Mouse (Mus musculus) stomach, embryonic 14.5 days (tissue): ENCODE data around the gene Sbk1. TPM values are rescaled to one million over a fixed set of nuclear protein-coding genes. Genes with fewer than 3 reads are reported as not detected.
A peak's percentile ranks its signal among the peaks of the same experiment; 100 is the strongest.

Experiments used
- ATAC-seq: fragments of 200-750 bp; cut with Nextera tagmentation; 2 replicates; pipeline ENCODE4 v1.8.0; 2017; ENCODE audit warnings: low read depth, moderate TSS enrichment; ENCODE audit not compliant: insufficient number of reproducible peaks, insufficient read depth, low FRiP score
- H3K27ac ChIP-seq: fragments of 300-500 bp; sonication (generic); 2 replicates; pipeline ENCODE4 v1.5.1; 2014; ENCODE audit warnings: mild to moderate bottlenecking, low read length, moderate library complexity, mixed read lengths
- H3K27me3 ChIP-seq: fragments of 300-500 bp; sonication (generic); 2 replicates; pipeline ENCODE4 v1.6.1; 2014; ENCODE audit warnings: low read length, control low read depth, mixed read lengths; ENCODE audit not compliant: control insufficient read depth, insufficient read depth
- H3K36me3 ChIP-seq: fragments of 300-500 bp; sonication (generic); 2 replicates; pipeline ENCODE4 v1.6.1; 2014; ENCODE audit warnings: mild to moderate bottlenecking, control low read depth, low read length, moderate library complexity, mixed read lengths; ENCODE audit not compliant: control insufficient read depth, insufficient read depth
- H3K4me1 ChIP-seq: fragments of 300-500 bp; sonication (generic); 2 replicates; pipeline ENCODE4 v1.6.1; 2014; ENCODE audit warnings: low read length, control low read depth, mixed read lengths; ENCODE audit not compliant: control insufficient read depth, insufficient read depth
- H3K4me2 ChIP-seq: fragments of 300-500 bp; sonication (generic); replicated peaks from 2 replicates; pipeline ENCODE4 v1.6.1; 2014; ENCODE audit warnings: low read depth, low read length, control low read depth
- H3K4me3 ChIP-seq: fragments of 300-500 bp; sonication (generic); 2 replicates; pipeline ENCODE4 v1.5.1; 2014; ENCODE audit warnings: low read depth, low read length, control low read depth
- H3K9ac ChIP-seq: fragments of 300-500 bp; sonication (generic); replicated peaks from 2 replicates; pipeline ENCODE4 v1.6.1; 2014; ENCODE audit warnings: low read depth, mild to moderate bottlenecking, control low read depth, low read length, moderate library complexity, mixed read lengths
- H3K9me3 ChIP-seq: fragments of 300-500 bp; sonication (generic); 2 replicates; pipeline ENCODE4 v1.6.1; 2016; ENCODE audit warnings: low read depth, low read length, control low read depth; ENCODE audit not compliant: control insufficient read depth
- WGBS: fragments of 180-500 bp; shearing (Covaris S2); extraction: QIAGEN DNeasy Blood & Tissue Kit; methylation state at CpG from one replicate; pipeline ENCODE4 v1.1.7; 2014; 5-methylcytosine and 5-hydroxymethylcytosine counted together
- polyA plus RNA-seq: library from polyadenylated mRNA; unstranded; fragments of >200 nt; fragmentation: Nextera tagmentation; extraction: Ambion mirVana; gene quantifications from 2 replicates; pipeline ENCODE4 v1.2.1, GENCODE M21; 2014

The Sbk1 gene
- polyA plus RNA-seq, 1 experiment from 2014 or later: 32.8 TPM

DNA sequence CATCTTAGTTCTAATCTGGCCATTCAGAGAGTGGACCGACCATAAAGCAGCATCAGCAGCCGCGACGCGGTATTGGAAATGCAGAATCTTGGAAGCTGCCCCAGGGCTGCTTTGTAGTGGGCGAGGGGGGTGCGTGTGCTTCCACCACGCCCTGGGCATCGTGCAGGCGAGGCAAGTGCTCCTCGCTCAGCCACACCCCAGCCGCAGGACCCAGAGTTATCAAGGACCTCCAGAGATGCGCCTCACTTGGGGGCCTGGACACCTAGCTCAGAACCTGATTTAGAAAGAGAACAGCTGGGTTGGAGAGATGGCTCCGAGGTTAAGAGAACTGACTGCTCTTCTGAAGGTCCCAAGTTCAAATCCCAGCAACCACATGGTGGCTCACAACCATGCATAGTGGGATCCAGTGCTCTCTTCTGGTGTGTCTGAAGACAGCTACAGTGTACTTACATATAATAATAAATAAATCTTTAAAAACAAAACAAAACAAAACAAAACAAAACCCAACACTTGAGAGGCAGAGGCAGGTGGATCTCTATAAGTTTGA lies 31.5 kb upstream of the Sbk1 start:
- WGBS: 81% methylated on average over 14 of the region's 14 CpGs
- Histone ChIP-seq H3K9me3 (no peaks in the 10 kb centered on the region), H3K9ac (no peak overlapping the region), H3K27ac (no peak overlapping the region), H3K4me3 (no peak overlapping the region), H3K27me3 (no peaks in the 10 kb centered on the region), H3K4me1 (no peaks in the 10 kb centered on the region), H3K4me2 (no peak overlapping the region), H3K36me3 (no peaks in the 10 kb centered on the region)
- ATAC-seq: no peak

DNA sequence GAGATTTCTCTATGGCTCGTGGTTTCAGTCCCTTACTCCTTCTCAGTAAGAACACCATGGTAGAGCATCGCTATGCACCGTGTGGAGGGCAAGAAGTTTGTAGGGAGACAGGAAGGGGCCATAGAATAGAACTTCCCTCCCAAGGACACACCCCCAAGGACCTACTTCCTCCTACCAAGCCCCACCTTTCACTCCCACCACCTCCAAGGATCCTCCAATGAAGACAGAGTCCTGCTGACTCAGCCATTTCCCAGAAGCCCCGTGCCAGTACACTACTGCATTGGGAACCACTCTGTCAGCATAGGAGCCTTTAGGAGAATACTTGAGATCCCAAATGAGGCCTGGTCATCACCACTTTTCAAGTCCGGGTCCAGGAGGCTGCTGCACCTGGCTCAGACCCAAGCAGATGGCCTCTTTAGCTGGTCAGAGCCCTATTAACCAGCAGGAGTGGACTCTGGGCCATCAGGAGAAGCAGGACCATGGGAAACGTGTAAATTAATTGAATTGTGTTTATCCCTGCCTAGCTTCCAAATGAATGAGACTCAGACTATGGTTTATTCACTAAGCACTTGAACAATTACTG lies 28.2 kb upstream of the Sbk1 start:
- 0 out of 2 replicates have a peak, but pooled peaks cover 6% of the 10 kb centered on the region for H3K4me1 ChIP-seq
- H3K36me3 ChIP-seq: no peaks in the 10 kb centered on the region
- no peak overlapping the region for H3K27ac ChIP-seq
- H3K9ac ChIP-seq: no peak overlapping the region
- H3K4me3 ChIP-seq: no peak overlapping the region
- 77% methylated on average over 6 of the region's 6 CpGs for WGBS
- no peak overlapping the region for H3K4me2 ChIP-seq
- H3K27me3 ChIP-seq: no peaks in the 10 kb centered on the region
- ATAC-seq: no peak
- H3K9me3 ChIP-seq: no peaks in the 10 kb centered on the region

- no peak overlapping the region for H3K4me3 ChIP-seq
- no peaks in the 10 kb centered on the region for H3K9me3 ChIP-seq
- H3K36me3 ChIP-seq: no peaks in the 10 kb centered on the region
- H3K4me1 ChIP-seq: 0 out of 2 replicates have a peak, but pooled peaks cover 6% of the 10 kb centered on the region
- peak; percentile 71 for ATAC-seq
- WGBS: 4% methylated on average over 6 of the region's 6 CpGs
- no peak overlapping the region for H3K9ac ChIP-seq
- H3K27ac ChIP-seq: no peak overlapping the region
- H3K27me3 ChIP-seq: no peaks in the 10 kb centered on the region
- H3K4me2 ChIP-seq: peak overlapping the region; percentile 26
Observed at GRCm38 (mm10) chr7:126248088-126248487, 24.3 kb upstream of the Sbk1 start.

GRCm38 (mm10) chr7:126248641-126249141 lies 23.7 kb upstream of the Sbk1 start:
- ATAC-seq: no peak
- no peaks in the 10 kb centered on the region for H3K27me3 ChIP-seq
- 0 out of 2 replicates have a peak, but pooled peaks cover 6% of the 10 kb centered on the region for H3K4me1 ChIP-seq
- H3K36me3 ChIP-seq: no peaks in the 10 kb centered on the region
- H3K27ac ChIP-seq: no peak overlapping the region
- H3K4me3 ChIP-seq: no peak overlapping the region
- H3K9me3 ChIP-seq: no peaks in the 10 kb centered on the region
- no peak overlapping the region for H3K4me2 ChIP-seq
- no peak overlapping the region for H3K9ac ChIP-seq
- 39% methylated on average over 17 of the region's 17 CpGs for WGBS

- H3K4me2 ChIP-seq: no peak overlapping the region
- H3K4me3 ChIP-seq: no peak overlapping the region
- no peaks in the 10 kb centered on the region for H3K9me3 ChIP-seq
- 68% methylated on average over 5 of the region's 5 CpGs for WGBS
- no peak for ATAC-seq
- no peaks in the 10 kb centered on the region for H3K36me3 ChIP-seq
- no peak overlapping the region for H3K9ac ChIP-seq
- no peak overlapping the region for H3K27ac ChIP-seq
- no peaks in the 10 kb centered on the region for H3K27me3 ChIP-seq
- 0 out of 2 replicates have a peak, but pooled peaks cover 6% of the 10 kb centered on the region for H3K4me1 ChIP-seq
Observed at GRCm38 (mm10) chr7:126249146-126249545, 23.3 kb upstream of the Sbk1 start.

DNA sequence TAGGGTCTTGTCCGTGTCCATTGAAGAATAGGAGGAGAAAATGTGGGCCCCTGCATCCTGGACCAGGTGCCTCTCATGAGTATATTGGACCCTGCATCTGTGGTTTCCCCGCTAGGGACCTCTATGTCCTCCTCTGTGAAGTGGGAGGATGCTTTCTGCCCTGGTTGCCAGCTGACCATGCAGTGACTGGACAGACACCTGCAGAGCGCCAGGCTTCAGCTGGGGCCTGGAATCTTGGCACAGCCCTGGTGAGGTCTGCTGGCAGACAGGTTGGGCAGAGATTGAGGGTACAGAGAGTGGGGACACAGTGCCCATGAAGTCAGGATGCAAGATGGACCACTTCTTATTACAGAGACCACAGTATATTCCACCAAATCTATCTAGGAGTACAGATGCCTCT lies 22.4 kb upstream of the Sbk1 start:
- Histone ChIP-seq H3K9me3 (no peaks in the 10 kb centered on the region), H3K4me3 (no peak overlapping the region), H3K27ac (no peak overlapping the region), H3K9ac (no peak overlapping the region), H3K36me3 (no peaks in the 10 kb centered on the region), H3K4me1 (0 out of 2 replicates have a peak, but pooled peaks cover 6% of the 10 kb centered on the region), H3K4me2 (no peak overlapping the region), H3K27me3 (no peaks in the 10 kb centered on the region)
- ATAC-seq: no peak
- WGBS: 90% methylated on average over 3 of the region's 3 CpGs

- no peak overlapping the region for H3K4me2 ChIP-seq
- no peak for ATAC-seq
- no peaks in the 10 kb centered on the region for H3K36me3 ChIP-seq
- no peak overlapping the region for H3K4me3 ChIP-seq
- 80% methylated on average over 7 of the region's 7 CpGs for WGBS
- no peaks in the 10 kb centered on the region for H3K27me3 ChIP-seq
- H3K4me1 ChIP-seq: 0 out of 2 replicates have a peak, but pooled peaks cover 6% of the 10 kb centered on the region
- H3K9ac ChIP-seq: no peak overlapping the region
- no peak overlapping the region for H3K27ac ChIP-seq
- H3K9me3 ChIP-seq: no peaks in the 10 kb centered on the region
Observed at GRCm38 (mm10) chr7:126250481-126250880, 21.9 kb upstream of the Sbk1 start.

DNA sequence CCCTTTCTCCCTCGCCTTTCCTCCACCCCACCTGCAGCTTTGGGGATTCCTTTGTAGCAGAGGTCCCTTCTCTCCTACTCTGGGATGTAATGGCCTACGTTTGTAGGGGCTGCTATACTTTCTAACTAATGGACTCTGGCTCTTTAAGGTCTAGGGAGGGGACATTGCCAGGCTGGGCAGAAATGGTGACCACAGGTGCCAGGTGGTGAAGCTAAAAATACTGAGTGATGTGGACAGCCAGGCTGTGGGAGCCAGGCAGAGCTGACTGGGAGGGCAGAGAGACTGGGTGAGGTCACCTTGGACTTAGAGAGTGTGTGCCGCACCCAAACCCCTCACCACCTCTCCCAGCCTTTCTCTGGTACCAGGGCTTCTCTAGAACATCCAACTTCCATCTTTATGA lies 20.7 kb upstream of the Sbk1 start:
- H3K9me3 ChIP-seq: no peaks in the 10 kb centered on the region
- no peak for ATAC-seq
- no peak overlapping the region for H3K4me2 ChIP-seq
- H3K27ac ChIP-seq: no peak overlapping the region
- no peak overlapping the region for H3K4me3 ChIP-seq
- no peaks in the 10 kb centered on the region for H3K36me3 ChIP-seq
- no peaks in the 10 kb centered on the region for H3K27me3 ChIP-seq
- no peak overlapping the region for H3K9ac ChIP-seq
- H3K4me1 ChIP-seq: 0 out of 2 replicates have a peak, but pooled peaks cover 6% of the 10 kb centered on the region
- 57% methylated on average over 3 of the region's 3 CpGs for WGBS
